Mouse (Mus musculus) heart, embryonic 12.5 days (tissue): ENCODE results near the gene Glis2. TPM values are rescaled to one million over a fixed set of nuclear protein-coding genes. Genes with fewer than 3 reads are reported as not detected.

Experiments
- ATAC-seq: fragments of 200-750 bp; cut with Nextera tagmentation; 2 replicates; pipeline ENCODE4 v1.8.0; 2017; ENCODE audit warnings: moderate TSS enrichment, moderate library complexity; ENCODE audit not compliant: insufficient number of reproducible peaks, low FRiP score
- H3K27ac ChIP-seq: fragments of 300-500 bp; sonication (generic); 2 replicates; pipeline ENCODE4 v1.5.1; 2016; ENCODE audit warnings: mild to moderate bottlenecking, moderate library complexity; ENCODE audit not compliant: poor library complexity, severe bottlenecking
- H3K27me3 ChIP-seq: fragments of 300-500 bp; sonication (generic); replicated peaks from 2 replicates; pipeline ENCODE4 v1.6.1; 2016; ENCODE audit warnings: mild to moderate bottlenecking, moderate library complexity
- H3K36me3 ChIP-seq: fragments of 300-500 bp; sonication (generic); 2 replicates; pipeline ENCODE4 v1.6.1; 2016; ENCODE audit warnings: mild to moderate bottlenecking, moderate library complexity
- H3K4me1 ChIP-seq: fragments of 300-500 bp; sonication (generic); replicated peaks from 2 replicates; pipeline ENCODE4 v1.6.1; 2016; ENCODE audit warnings: mild to moderate bottlenecking
- H3K4me2 ChIP-seq: fragments of 300-500 bp; sonication (generic); 2 replicates; pipeline ENCODE4 v1.6.1; 2016; ENCODE audit warnings: mild to moderate bottlenecking, moderate library complexity
- H3K4me3 ChIP-seq: fragments of 300-500 bp; sonication (generic); 2 replicates; pipeline ENCODE4 v1.5.1; 2016; ENCODE audit warnings: mild to moderate bottlenecking
- H3K9ac ChIP-seq: fragments of 300-500 bp; sonication (generic); 2 replicates; pipeline ENCODE4 v1.6.1; 2016; ENCODE audit warnings: mild to moderate bottlenecking, moderate library complexity
- H3K9me3 ChIP-seq: fragments of 300-500 bp; sonication (generic); replicated peaks from 2 replicates; pipeline ENCODE4 v1.6.1; 2016; ENCODE audit warnings: mild to moderate bottlenecking, moderate library complexity
- WGBS: fragments of 180-500 bp; shearing (Covaris S2); methylation state at CpG from one replicate; pipeline ENCODE4 v1.1.7; 2016; 5-methylcytosine and 5-hydroxymethylcytosine counted together
- polyA plus RNA-seq: library from polyadenylated mRNA; unstranded; fragments of >200 nt; fragmentation: Nextera tagmentation; extraction: Ambion mirVana; gene quantifications from 2 replicates; pipeline ENCODE4 v1.2.1, GENCODE M21; 2016

Gene Glis2
- polyA plus RNA-seq, 1 experiment from 2014 or later: 24.9 TPM

- H3K27ac ChIP-seq: no peak overlapping the region
- H3K9ac ChIP-seq: no peak overlapping the region
- 89% methylated on average over 11 of the region's 11 CpGs for WGBS
- H3K9me3 ChIP-seq: no peaks in the 10 kb centered on the region
- H3K4me1 ChIP-seq: peaks cover 80% of the 10 kb centered on the region
- H3K4me3 ChIP-seq: no peak overlapping the region
- H3K27me3 ChIP-seq: no peaks in the 10 kb centered on the region
- no peak for ATAC-seq
- no peak overlapping the region for H3K4me2 ChIP-seq
- H3K36me3 ChIP-seq: peaks cover 66% of the 10 kb centered on the region
These were observed 55.2 kb downstream of the Glis2 start for GRCm38 (mm10) chr16:4649692-4650091.

GRCm38 (mm10) chr16:4650161-4650560 is 55.6 kb downstream of the Glis2 start:
- Histone ChIP-seq H3K4me1 (peaks cover 82% of the 10 kb centered on the region), H3K36me3 (peaks cover 70% of the 10 kb centered on the region), H3K4me3 (no peak overlapping the region), H3K9ac (no peak overlapping the region), H3K4me2 (no peak overlapping the region), H3K27me3 (no peaks in the 10 kb centered on the region), H3K27ac (no peak overlapping the region), H3K9me3 (no peaks in the 10 kb centered on the region)
- WGBS: 86% methylated on average over 3 of the region's 3 CpGs
- no peak for ATAC-seq

GRCm38 (mm10) chr16:4651081-4651480 is 56.6 kb downstream of the Glis2 start:
- WGBS: 73% methylated on average over 1 of the region's 1 CpGs
- Histone ChIP-seq H3K4me1 (peaks cover 82% of the 10 kb centered on the region), H3K27me3 (no peaks in the 10 kb centered on the region), H3K36me3 (peaks cover 75% of the 10 kb centered on the region), H3K27ac (peak overlapping the region; percentile 44; the same call in 1 of the 2 replicates), H3K9me3 (no peaks in the 10 kb centered on the region), H3K4me3 (no peak overlapping the region), H3K9ac (no peak overlapping the region), H3K4me2 (no peak overlapping the region)
- ATAC-seq: no peak

- no peak overlapping the region for H3K9ac ChIP-seq
- no peak for ATAC-seq
- no peak overlapping the region for H3K4me3 ChIP-seq
- H3K27ac ChIP-seq: peak overlapping the region; percentile 44
- no peaks in the 10 kb centered on the region for H3K27me3 ChIP-seq
- 68% methylated on average over 7 of the region's 7 CpGs for WGBS
- H3K36me3 ChIP-seq: peaks cover 75% of the 10 kb centered on the region
- H3K4me1 ChIP-seq: peaks cover 82% of the 10 kb centered on the region
- H3K4me2 ChIP-seq: no peak overlapping the region
- no peaks in the 10 kb centered on the region for H3K9me3 ChIP-seq
These were observed 57.1 kb downstream of the Glis2 start for GRCm38 (mm10) chr16:4651624-4652023.

- Histone ChIP-seq H3K4me3 (no peak overlapping the region), H3K36me3 (peaks cover 70% of the 10 kb centered on the region), H3K4me1 (peaks cover 78% of the 10 kb centered on the region), H3K27ac (peak overlapping the region; percentile 44), H3K4me2 (no peak overlapping the region), H3K27me3 (no peaks in the 10 kb centered on the region), H3K9ac (no peak overlapping the region), H3K9me3 (no peaks in the 10 kb centered on the region)
- 61% methylated on average over 4 of the region's 4 CpGs for WGBS
- ATAC-seq: no peak
These were observed 58.3 kb downstream of the Glis2 start for GRCm38 (mm10) chr16:4652707-4653416.

- H3K9me3 ChIP-seq: no peaks in the 10 kb centered on the region
- no peak for ATAC-seq
- peak overlapping the region; percentile 93 for H3K27ac ChIP-seq
- H3K4me1 ChIP-seq: peaks cover 76% of the 10 kb centered on the region
- 73% methylated on average over 10 of the region's 10 CpGs for WGBS
- no peak overlapping the region for H3K4me3 ChIP-seq
- H3K36me3 ChIP-seq: peaks cover 52% of the 10 kb centered on the region
- H3K9ac ChIP-seq: no peak overlapping the region
- H3K4me2 ChIP-seq: no peak overlapping the region
- H3K27me3 ChIP-seq: no peaks in the 10 kb centered on the region
These were observed 60.2 kb downstream of the Glis2 start for GRCm38 (mm10) chr16:4654706-4655105.

GRCm38 (mm10) chr16:4655251-4655734 is 60.8 kb downstream of the Glis2 start:
- Histone ChIP-seq H3K4me1 (peaks cover 76% of the 10 kb centered on the region), H3K9me3 (no peaks in the 10 kb centered on the region), H3K4me2 (no peak overlapping the region), H3K27me3 (no peaks in the 10 kb centered on the region), H3K4me3 (no peak overlapping the region), H3K27ac (peak overlapping the region; percentile 93), H3K9ac (peak overlapping the region; percentile 54; the same call in 1 of the 2 replicates), H3K36me3 (peaks cover 46% of the 10 kb centered on the region)
- ATAC-seq: no peak
- 55% methylated on average over 4 of the region's 4 CpGs for WGBS

GRCm38 (mm10) chr16:4655764-4656570 is 61.5 kb downstream of the Glis2 start:
- no peak overlapping the region for H3K4me3 ChIP-seq
- H3K27ac ChIP-seq: peak overlapping the region; percentile 93
- H3K9me3 ChIP-seq: 0 out of 2 replicates have a peak, but pooled peaks cover 2% of the 10 kb centered on the region
- H3K36me3 ChIP-seq: peaks cover 47% of the 10 kb centered on the region
- peak overlapping the region; percentile 39; the same call in 1 of the 2 replicates for H3K4me2 ChIP-seq
- WGBS: 20% methylated on average over 11 of the region's 11 CpGs
- no peaks in the 10 kb centered on the region for H3K27me3 ChIP-seq
- H3K9ac ChIP-seq: peak overlapping the region; percentile 54
- peaks cover 73% of the 10 kb centered on the region for H3K4me1 ChIP-seq
- ATAC-seq: no peak

GRCm38 (mm10) chr16:4656571-4657081 is 62.1 kb downstream of the Glis2 start:
- 51% methylated on average over 9 of the region's 9 CpGs for WGBS
- Histone ChIP-seq H3K4me1 (peaks cover 67% of the 10 kb centered on the region), H3K9me3 (0 out of 2 replicates have a peak, but pooled peaks cover 2% of the 10 kb centered on the region), H3K27me3 (no peaks in the 10 kb centered on the region), H3K4me2 (peak overlapping the region; percentile 39; the same call in 1 of the 2 replicates), H3K9ac (peak overlapping the region; percentile 54), H3K36me3 (peaks cover 49% of the 10 kb centered on the region), H3K4me3 (no peak overlapping the region), H3K27ac (peak overlapping the region; percentile 93)
- ATAC-seq: no peak

GRCm38 (mm10) chr16:4658781-4659245 is 64.3 kb downstream of the Glis2 start:
- Histone ChIP-seq H3K4me2 (peak overlapping the region; percentile 27), H3K9me3 (0 out of 2 replicates have a peak, but pooled peaks cover 2% of the 10 kb centered on the region), H3K4me1 (peaks cover 48% of the 10 kb centered on the region), H3K27me3 (no peaks in the 10 kb centered on the region), H3K36me3 (peaks cover 39% of the 10 kb centered on the region), H3K4me3 (no peak overlapping the region), H3K27ac (peak overlapping the region; percentile 63), H3K9ac (peak overlapping the region; percentile 45)
- peak; percentile 63 for ATAC-seq
- 16% methylated on average over 11 of the region's 11 CpGs for WGBS

- Histone ChIP-seq H3K4me2 (peak overlapping the region; percentile 27), H3K27me3 (no peaks in the 10 kb centered on the region), H3K27ac (peak overlapping the region; percentile 63), H3K4me3 (no peak overlapping the region), H3K9me3 (0 out of 2 replicates have a peak, but pooled peaks cover 2% of the 10 kb centered on the region), H3K4me1 (peaks cover 43% of the 10 kb centered on the region), H3K9ac (peak overlapping the region; percentile 45; the same call in 1 of the 2 replicates), H3K36me3 (peaks cover 38% of the 10 kb centered on the region)
- no peak for ATAC-seq
- 22% methylated on average over 2 of the region's 2 CpGs for WGBS
These were observed 64.8 kb downstream of the Glis2 start for GRCm38 (mm10) chr16:4659326-4659725.
